Mouse (Mus musculus) urinary bladder, postnatal 36 days (tissue): ENCODE measurements around the gene Tmem35b.
A peak's percentile ranks its signal among the peaks of the same experiment; 100 is the strongest.
"Not testable (repeated sequence)": the region's sequence is repeated elsewhere in the genome, so short reads cannot be mapped to it uniquely, and the experiment has no call there.

ENCODE experiments used
- DNase-seq, 2 experiments: peaks; one replicate each; pipeline ENCODE4 v3.0.0; 2022; ENCODE audit warnings: low spot score in 2 of 2, mixed read lengths in 1 of 2

Gene Tmem35b

DNA sequence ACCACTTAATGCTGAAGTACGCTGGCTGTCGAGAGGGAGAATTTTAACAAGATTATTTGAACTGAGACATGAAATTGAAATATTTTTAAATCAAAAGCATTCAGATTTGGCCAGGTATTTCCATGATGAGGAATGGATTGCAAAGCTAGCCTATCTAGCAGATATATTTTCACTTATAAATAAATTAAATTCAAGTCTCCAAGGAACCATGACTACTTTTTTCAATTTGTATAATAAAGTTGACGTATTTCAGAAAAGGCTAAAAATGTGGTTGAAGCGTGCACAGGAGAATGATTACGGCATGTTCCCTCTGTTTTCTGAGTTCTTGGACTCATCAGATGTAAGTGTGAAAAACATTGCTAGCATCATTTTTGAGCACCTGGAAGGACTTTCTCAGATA is at the start of gene Tmem35b:
Tmem35b (plus strand) TSS at position 301 of the 400 bp plus-strand sequence.
- no peak for DNase-seq

- no peak for DNase-seq
These were observed 48.6 kb upstream of the Tmem35b start for GRCm38 (mm10) chr4:127074915-127075314.

GRCm38 (mm10) chr4:127076875-127077548 is 46.5 kb upstream of the Tmem35b start, which contains the start of gene Zmym6:
Zmym6 (plus strand) TSS chr4:127077383.
- peak; percentile 91 to 94 for DNase-seq

DNA sequence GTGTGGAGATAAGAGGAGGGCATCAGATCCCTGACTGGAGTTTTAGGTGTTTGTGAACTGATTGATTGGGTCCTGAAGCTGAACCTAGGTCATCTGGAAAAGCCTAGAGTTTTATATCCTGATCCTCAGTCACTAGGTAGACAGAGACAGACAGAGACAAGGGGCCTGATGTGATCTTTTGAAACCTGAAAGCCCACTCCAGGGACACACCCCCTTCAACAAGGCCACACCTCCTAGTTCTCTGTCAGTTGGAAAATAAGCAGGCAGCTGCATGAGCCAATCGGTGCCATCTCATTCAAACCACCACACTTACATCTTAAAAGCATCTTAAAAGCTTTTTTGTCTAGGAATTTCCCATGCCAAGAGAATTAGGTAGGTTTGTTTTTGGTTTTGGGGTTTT is 42.7 kb upstream of the Tmem35b start:
- no peak for DNase-seq

DNA sequence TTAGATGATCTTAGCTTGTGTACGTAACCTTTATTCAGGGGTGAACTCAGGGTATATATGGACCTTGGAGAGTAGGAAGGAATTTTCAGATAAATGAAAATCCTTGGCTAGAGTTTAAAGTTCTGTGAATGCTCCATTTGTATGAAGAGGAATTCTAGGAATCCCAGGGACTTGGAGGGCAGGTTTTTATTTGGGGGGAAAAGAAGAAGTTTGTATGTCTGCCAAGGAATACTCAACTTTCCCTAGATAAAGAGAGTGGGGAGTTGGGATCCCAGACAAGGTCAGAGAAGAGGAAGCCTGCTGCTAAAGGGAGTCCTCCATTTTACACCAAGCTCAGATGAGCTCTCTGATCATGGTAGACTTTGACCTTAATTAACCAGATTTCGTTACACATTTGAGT is 40.4 kb upstream of the Tmem35b start:
- DNase-seq = no peak

- DNase-seq = no peak
These were observed 37.7 kb upstream of the Tmem35b start for GRCm38 (mm10) chr4:127085761-127086160.

DNA sequence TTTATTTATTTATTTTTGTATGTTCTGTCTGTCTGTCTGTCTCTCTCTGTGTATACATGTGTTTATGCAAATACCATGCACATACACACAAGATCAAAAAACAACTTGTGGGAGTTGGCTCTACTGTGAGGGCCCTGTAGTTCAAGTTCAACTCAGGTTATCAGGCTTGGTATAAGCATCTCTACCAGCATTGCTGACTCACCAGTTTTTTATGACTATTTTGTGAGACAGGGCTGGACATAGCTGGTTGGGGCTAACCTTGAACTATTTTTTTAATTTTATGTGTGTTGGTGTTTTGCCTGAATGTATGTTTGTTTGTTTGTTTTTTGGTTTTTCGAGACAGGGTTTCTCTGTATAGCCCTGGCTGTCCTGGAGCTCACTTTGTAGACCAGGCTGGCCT is 32.3 kb upstream of the Tmem35b start:
- DNase-seq = no peak

DNA sequence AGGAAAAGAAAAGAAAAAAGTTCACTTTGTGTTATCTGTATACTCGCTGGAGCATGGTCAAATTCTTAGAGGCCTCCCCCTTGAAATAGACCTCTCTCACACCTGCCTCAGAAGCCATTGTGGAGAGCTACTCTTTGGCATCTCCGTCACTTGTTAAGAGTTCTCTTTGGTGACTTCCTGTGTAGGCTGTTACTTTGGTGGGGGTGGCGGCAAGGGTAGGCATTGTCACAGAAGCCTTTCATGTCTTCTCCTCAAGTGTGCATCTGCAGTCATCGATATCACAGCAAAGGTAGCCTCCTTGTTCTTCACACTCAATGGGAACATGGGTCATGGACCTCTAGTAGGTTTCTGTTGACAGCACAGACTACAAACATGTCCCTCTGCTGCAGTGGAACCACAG is 28.4 kb upstream of the Tmem35b start:
- DNase-seq = no peak

- DNase-seq = not testable (repeated sequence)
These were observed 23.9 kb upstream of the Tmem35b start for GRCm38 (mm10) chr4:127099552-127099951.

GRCm38 (mm10) chr4:127107566-127107965 is 15.9 kb upstream of the Tmem35b start:
- no peak for DNase-seq

- DNase-seq = no peak
These were observed 12.9 kb upstream of the Tmem35b start for GRCm38 (mm10) chr4:127110570-127110969.

GRCm38 (mm10) chr4:127124331-127124730 is 840 bp downstream of the Tmem35b start:
- no peak for DNase-seq

DNA sequence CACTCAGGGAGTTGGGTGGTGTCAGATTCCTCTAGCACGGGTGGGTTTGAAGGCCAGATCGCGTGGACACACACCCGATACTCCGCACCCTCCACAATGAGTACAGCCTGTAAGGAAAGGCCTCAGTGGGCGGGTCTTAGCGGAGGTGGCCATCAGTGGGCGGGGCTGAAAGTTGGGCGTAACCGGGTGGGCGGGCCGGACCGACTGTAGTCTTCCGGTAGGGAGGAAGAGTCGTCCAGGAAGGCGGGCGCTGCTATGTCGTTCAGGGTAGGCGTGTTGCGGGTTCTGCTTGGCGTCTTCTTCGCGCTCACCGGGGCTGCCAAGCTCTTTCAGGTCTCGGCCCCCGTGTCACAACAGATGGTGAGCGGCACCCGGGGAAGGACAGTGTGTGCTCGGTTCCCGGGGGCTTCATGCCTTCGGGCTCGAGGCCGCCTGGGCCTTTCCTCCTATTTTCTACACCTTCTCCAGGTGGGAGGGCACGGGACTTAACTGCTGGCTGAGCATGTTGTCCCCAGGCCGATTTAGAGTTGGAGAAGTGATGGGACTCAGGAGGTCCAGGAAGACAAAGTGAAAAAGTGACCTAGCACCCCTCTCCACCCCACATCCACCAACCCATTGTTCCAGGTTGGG is 2.5 kb downstream of the Tmem35b start:
- DNase-seq = peak; percentile 82 to 90

DNA sequence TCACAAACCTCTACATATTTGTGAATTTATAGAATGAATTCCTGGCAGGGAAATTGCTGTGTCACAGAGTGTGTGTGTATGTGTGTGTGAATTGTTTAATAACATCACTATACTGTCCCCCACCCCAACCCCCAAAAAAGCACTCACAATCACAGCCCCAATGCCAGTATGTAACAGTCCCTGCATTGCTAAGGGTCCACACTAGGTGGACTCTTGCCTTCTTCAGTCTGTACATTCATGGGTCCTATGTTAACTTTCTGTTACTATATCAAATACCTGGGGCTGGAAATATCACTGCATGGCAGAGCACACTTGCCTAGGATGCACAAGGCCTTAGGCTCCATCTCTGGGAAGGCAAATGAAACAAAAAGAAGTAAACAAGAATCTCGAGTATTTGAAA is 11.2 kb downstream of the Tmem35b start:
- no peak for DNase-seq

DNA sequence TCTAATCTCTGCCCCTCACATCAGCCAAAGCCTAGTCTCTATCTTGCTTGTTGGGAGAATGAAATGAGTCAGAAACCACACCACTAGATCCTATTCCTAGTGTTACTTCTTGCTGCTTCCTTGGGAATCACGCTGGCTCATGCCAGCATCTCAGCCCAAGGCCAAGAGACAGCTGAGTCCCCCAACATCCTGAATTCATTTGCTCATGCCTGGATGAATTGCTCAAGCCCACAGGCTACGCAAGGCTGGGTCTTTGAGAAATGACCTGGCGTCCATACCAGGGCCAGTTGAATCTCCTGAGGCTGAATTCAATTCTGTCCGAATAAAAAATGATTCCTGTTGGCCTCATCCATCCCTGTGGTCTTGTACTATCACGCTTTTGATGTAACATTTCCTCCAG is 14.1 kb downstream of the Tmem35b start:
- DNase-seq = no peak

- DNase-seq = no peak
These were observed 15.0 kb downstream of the Tmem35b start for GRCm38 (mm10) chr4:127138486-127138885.

DNA sequence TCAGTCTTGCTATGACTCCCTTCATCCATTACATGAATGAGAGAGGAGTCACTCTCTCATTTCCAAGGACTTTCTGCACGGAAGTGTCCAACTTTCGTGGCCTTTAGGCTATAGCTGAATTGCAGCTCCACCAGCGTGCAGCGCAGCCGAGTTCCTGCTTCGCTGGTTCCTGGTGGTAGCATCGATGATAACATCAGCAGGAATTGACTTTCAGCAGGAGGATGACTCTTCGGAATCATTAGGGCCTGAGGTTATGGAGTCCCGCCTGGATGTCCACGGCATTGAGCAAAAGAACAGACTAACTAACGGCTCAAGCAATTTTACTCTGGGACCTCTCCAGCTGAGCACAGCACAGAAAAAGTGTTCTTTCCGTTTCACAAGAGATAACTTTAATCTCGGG is 26.5 kb downstream of the Tmem35b start:
- DNase-seq = no peak

DNA sequence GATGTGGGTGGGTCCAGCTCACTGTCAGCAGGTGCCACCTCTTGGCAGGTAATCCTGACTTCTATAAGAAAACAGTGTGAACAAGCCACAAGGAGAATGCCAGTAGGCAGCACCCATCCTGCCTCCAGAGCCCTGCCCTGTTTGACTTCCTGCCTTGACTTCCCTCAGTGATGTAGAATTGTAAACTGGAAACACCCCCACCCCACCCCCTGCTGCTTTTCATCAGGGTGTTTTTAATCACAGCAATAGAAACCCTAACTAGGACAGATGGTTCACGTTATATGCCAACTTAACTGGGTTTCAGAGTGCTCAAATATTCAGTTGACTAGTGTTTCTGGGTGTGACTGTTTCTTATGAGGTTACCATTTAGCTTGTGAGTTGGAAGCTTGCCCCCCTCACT is 29.9 kb downstream of the Tmem35b start:
- DNase-seq = no peak

DNA sequence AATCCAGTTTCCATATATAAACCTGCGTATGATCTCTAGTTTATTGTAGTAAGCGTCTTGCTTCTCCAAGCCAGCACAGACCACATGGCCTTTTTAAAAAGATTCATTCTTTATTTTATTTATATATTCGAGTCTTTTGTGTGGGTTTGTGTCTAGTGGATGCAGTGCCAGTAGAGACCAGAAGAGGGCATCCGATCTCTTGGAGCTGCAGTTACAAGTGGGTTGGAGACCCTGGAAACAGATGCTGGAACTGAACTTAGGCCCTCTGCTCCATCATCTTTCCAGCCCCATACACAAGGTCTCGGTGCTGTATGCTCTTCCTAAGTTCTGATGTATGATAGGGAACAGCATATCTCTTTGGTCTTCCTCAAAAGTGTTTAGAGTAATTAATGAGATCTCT is 32.3 kb downstream of the Tmem35b start:
- no peak for DNase-seq

GRCm38 (mm10) chr4:127157746-127158145 is 34.3 kb downstream of the Tmem35b start:
- no peak for DNase-seq

DNA sequence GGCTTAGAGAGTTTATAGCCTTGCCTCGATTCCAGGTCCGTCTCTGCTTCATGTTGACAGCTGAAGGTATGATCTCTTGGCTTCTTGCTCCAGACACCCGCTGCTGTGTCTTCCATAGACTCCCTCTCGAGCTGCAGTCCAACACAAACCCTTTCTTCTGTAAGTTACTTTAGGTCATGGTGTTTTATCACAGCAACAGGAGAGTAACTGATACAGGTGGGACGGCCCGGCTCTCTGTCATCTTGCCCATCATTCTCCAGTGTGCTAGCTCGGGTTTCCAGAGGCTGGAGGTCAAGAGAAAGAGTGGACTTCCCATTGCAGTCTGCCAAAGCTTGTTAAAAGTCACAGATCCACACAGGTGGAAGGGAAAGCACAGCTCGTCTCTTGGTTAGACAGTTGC is 40.4 kb downstream of the Tmem35b start:
- DNase-seq = no peak

GRCm38 (mm10) chr4:127167096-127167495 is 43.6 kb downstream of the Tmem35b start:
- no peak for DNase-seq

GRCm38 (mm10) chr4:127167731-127168130 is 44.2 kb downstream of the Tmem35b start:
- DNase-seq = no peak
